In the genomic region with DNA sequence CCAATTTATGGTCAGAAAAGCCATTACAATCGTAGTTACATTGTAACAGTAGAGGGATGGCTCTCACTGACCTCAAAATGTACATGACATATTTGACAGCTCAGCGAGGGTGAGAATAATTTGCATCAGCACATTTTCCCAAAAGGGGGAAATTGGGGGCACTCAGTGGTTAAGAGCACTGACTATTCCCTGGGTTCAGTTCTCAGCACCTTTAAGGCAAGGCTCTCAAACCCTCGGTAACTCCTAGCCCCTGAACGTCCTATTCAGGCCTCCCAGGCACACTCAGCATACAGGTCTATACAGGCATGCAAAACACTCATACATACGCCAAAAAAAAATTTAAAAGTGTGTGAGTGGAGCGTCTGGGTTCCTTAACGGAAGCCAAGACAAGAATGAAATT, we compare ENCODE assay signal across 9 mouse cellular contexts. TPM values are rescaled to one million over a fixed set of nuclear protein-coding genes. Genes with fewer than 3 reads are reported as not detected.
DNase-seq lines count a peak whose midpoint lies in the region; ATAC-seq lines count a peak whose summit lies in the region.
"Had no signal": no experiment of that assay in that cellular context is flagged by ENCODE, and none has a peak within 500 bp of the region (broad histone marks: within the 10 kb centered on the region; RNA-seq: fewer than 3 reads in every experiment).

No protein-coding gene starts in this region.

- 0 out of 2 replicates have a peak, but pooled peaks cover 2% of the 10 kb centered on the region for H3K36me3 ChIP-seq in lung, embryonic 16.5 days (ENCODE audit: control insufficient read depth, insufficient read depth, low read length)
- no peaks in the 10 kb centered on the region for H3K36me3 ChIP-seq in forebrain, embryonic 14.5 days (ENCODE audit: control insufficient read depth, insufficient read depth, low read length)
- peaks cover 6% of the 10 kb centered on the region; the same call in 1 of the 2 replicates for H3K36me3 ChIP-seq in liver, embryonic 12.5 days

- H3K4me2 ChIP-seq in lung, embryonic 16.5 days (ENCODE audit: low read depth, low read length): peak overlapping the region; percentile 78
- peak overlapping the region; percentile 70 for H3K4me2 ChIP-seq in forebrain, embryonic 14.5 days (ENCODE audit: low read length)
- peak overlapping the region; percentile 91 for H3K4me2 ChIP-seq in liver, embryonic 12.5 days

- WGBS in lung, embryonic 16.5 days: 45% methylated on average over 7 of the region's 7 CpGs
- WGBS in forebrain, embryonic 14.5 days: 55% methylated on average over 7 of the region's 7 CpGs
- 40% methylated on average over 7 of the region's 7 CpGs for WGBS in liver, embryonic 12.5 days (ENCODE audit: insufficient replicate concordance)

- peaks cover 2% of the 10 kb centered on the region; the same call in 1 of the 2 replicates for H3K9me3 ChIP-seq in lung, embryonic 16.5 days (ENCODE audit: control insufficient read depth, low read length)
- no peaks in the 10 kb centered on the region for H3K9me3 ChIP-seq in forebrain, embryonic 14.5 days (replicated peaks; ENCODE audit: control insufficient read depth, low read length)
- 0 out of 2 replicates have a peak, but pooled peaks cover 4% of the 10 kb centered on the region for H3K9me3 ChIP-seq in liver, embryonic 12.5 days (replicated peaks)

- H3K27ac ChIP-seq in lung, embryonic 16.5 days (ENCODE audit: low read length): no peak overlapping the region
- no peak overlapping the region for H3K27ac ChIP-seq in forebrain, embryonic 14.5 days (ENCODE audit: low read depth, low read length)
- H3K27ac ChIP-seq in liver, embryonic 12.5 days: 0 out of 2 replicates have a peak overlapping the region, but pooled peaks have one; percentile 10

- H3K9ac ChIP-seq in lung, embryonic 16.5 days (ENCODE audit: low read length): no peak overlapping the region
- no peak overlapping the region; the same call in 1 of the 2 replicates for H3K9ac ChIP-seq in forebrain, embryonic 14.5 days (ENCODE audit: low read length)
- H3K9ac ChIP-seq in liver, embryonic 12.5 days: peak overlapping the region; percentile 81

- H3K27me3 ChIP-seq in lung, embryonic 16.5 days (ENCODE audit: control insufficient read depth, insufficient read depth, low read depth, low read length): no peaks in the 10 kb centered on the region
- H3K27me3 ChIP-seq in forebrain, embryonic 14.5 days (replicated peaks; ENCODE audit: control insufficient read depth, insufficient read depth, low read length): no peaks in the 10 kb centered on the region
- no peaks in the 10 kb centered on the region for H3K27me3 ChIP-seq in liver, embryonic 12.5 days (replicated peaks)

- H3K4me1 ChIP-seq in lung, embryonic 16.5 days (replicated peaks; ENCODE audit: control insufficient read depth, insufficient read depth, low read length): no peaks in the 10 kb centered on the region
- H3K4me1 ChIP-seq in forebrain, embryonic 14.5 days (ENCODE audit: control insufficient read depth, insufficient read depth, low read length): peaks cover 3% of the 10 kb centered on the region; the same call in 1 of the 2 replicates
- H3K4me1 ChIP-seq in liver, embryonic 12.5 days: peaks cover 47% of the 10 kb centered on the region

- no peak for ATAC-seq in lung, embryonic 16.5 days (ENCODE audit: low read depth)
- no peak for ATAC-seq in forebrain, embryonic 14.5 days
- no peak for ATAC-seq in liver, embryonic 12.5 days
- ATAC-seq in megakaryocyte-erythroid progenitor cell, adult 5-6 weeks (replicated peaks; ENCODE audit: low FRiP score, low TSS enrichment, poor library complexity, severe bottlenecking): no peak
- ATAC-seq in frontal cortex, adult (ENCODE audit: low TSS enrichment): no peak

- H3K4me3 ChIP-seq in lung, embryonic 16.5 days (ENCODE audit: low read length): peak overlapping the region; percentile 75; the same call in 1 of the 2 replicates
- no peak overlapping the region for H3K4me3 ChIP-seq in forebrain, embryonic 14.5 days (ENCODE audit: low read depth, low read length)
- peak overlapping the region; percentile 68 for H3K4me3 ChIP-seq in liver, embryonic 12.5 days

- DNase-seq in lung, postnatal 14 days: no peak
- no peak for DNase-seq in forebrain, embryonic 14.5 days (ENCODE audit: low spot score)
- no peak for DNase-seq in kidney, postnatal 14 days
- DNase-seq: gastrocnemius, postnatal 36 days; thymus, postnatal 4 days had no signal

RNA-seq across cellular contexts. Expression of a gene that starts 0.9 kb away (rescaled TPM):
- 5.0 and 5.1 TPM in 2 replicates for polyA plus RNA-seq in lung, embryonic 16.5 days (2015; fragmentation: Nextera tagmentation; extraction: Ambion mirVana)
- 24.0 and 24.7 TPM in 2 replicates for polyA plus RNA-seq in forebrain, embryonic 14.5 days (2014; fragmentation: Nextera tagmentation; extraction: Ambion mirVana)
- polyA plus RNA-seq in liver, embryonic 12.5 days (2016; fragmentation: Nextera tagmentation; extraction: Ambion mirVana): 1.8 and 2.4 TPM in 2 replicates
- 4.4 and 9.6 TPM in 2 replicates for total RNA-seq in megakaryocyte-erythroid progenitor cell, adult 5-6 weeks (2014; fragmentation: Nextera tagmentation)
- total RNA-seq in megakaryocyte-erythroid progenitor cell, adult 5-6 weeks (2017): 11.5 and 26.4 TPM in 2 replicates
